Mouse (Mus musculus) cerebellum, adult 2 months (tissue): Measurements from ENCODE around the gene Ksr1. TPM values are rescaled to one million over a fixed set of nuclear protein-coding genes. Genes with fewer than 3 reads are reported as not detected.
A peak's percentile ranks its signal among the peaks of the same experiment; 100 is the strongest.

Experiments used
- DNase-seq, 2 experiments: peaks; one replicate each; pipeline ENCODE4 v3.0.0; 2021
- H3K27ac ChIP-seq: fragments of 200-500 bp; 2 replicates; pipeline ENCODE4 v1.5.1; 2012; ENCODE audit warnings: low read length, control low read depth, inconsistent platforms; ENCODE audit not compliant: insufficient read depth
- H3K27me3 ChIP-seq: fragments of 200-500 bp; 2 replicates; pipeline ENCODE4 v1.6.1; 2012; ENCODE audit warnings: inconsistent platforms, mild to moderate bottlenecking, low read length, moderate library complexity; ENCODE audit not compliant: control insufficient read depth, insufficient read depth
- H3K4me1 ChIP-seq: fragments of 200-500 bp; 2 replicates; pipeline ENCODE4 v1.6.1; 2011; ENCODE audit warnings: low read length; ENCODE audit not compliant: control insufficient read depth, insufficient read depth
- H3K4me3 ChIP-seq: fragments of 200-500 bp; replicated peaks from 2 replicates; pipeline ENCODE3; 2011; ENCODE audit warnings: mild to moderate bottlenecking, low read depth, low read length, control low read depth; ENCODE audit not compliant: insufficient read depth
- CTCF ChIP-seq: fragments of 200-500 bp; IDR thresholded peaks from 2 replicates; pipeline ENCODE4 v1.5.1; 2011; ENCODE audit warnings: low read depth, mild to moderate bottlenecking, control low read depth, low read length, moderate library complexity, borderline replicate concordance; ENCODE audit not compliant: insufficient read depth
- POLR2A ChIP-seq: fragments of 200-500 bp; IDR thresholded peaks from 2 replicates; pipeline ENCODE4 v1.6.1; 2011; ENCODE audit warnings: low read length, control low read depth, borderline replicate concordance; ENCODE audit not compliant: insufficient read depth
- WGBS: fragments of 180-500 bp; shearing (Covaris S2); methylation state at CpG from one replicate; pipeline ENCODE4 v1.1.7; 2018; 5-methylcytosine and 5-hydroxymethylcytosine counted together
- polyA plus RNA-seq: library from polyadenylated mRNA; depleted of rRNA; stranded (reverse); fragments of >200 nt; gene quantifications from 2 replicates; pipeline ENCODE4 v1.2.3, GENCODE M21; 2012

Gene Ksr1
- polyA plus RNA-seq, 1 experiment: 23.2 TPM

- no peak for TF ChIP-seq CTCF
- TF ChIP-seq POLR2A: no peak
- Histone ChIP-seq H3K4me3 (no peak overlapping the region), H3K4me1 (no peaks in the 10 kb centered on the region; the same call in 1 of the 2 replicates), H3K27ac (no peak overlapping the region), H3K27me3 (no peaks in the 10 kb centered on the region)
- WGBS: 61% methylated on average over 13 of the region's 13 CpGs
- DNase-seq: no peak
These were observed 16.5 kb downstream of the Ksr1 start for GRCm38 (mm10) chr11:79129388-79130356.

- TF ChIP-seq POLR2A (no peak), CTCF (no peak)
- WGBS: 93% methylated on average over 7 of the region's 7 CpGs
These were observed 18.0 kb downstream of the Ksr1 start for GRCm38 (mm10) chr11:79128233-79128632.

GRCm38 (mm10) chr11:79126963-79127362 lies 19.2 kb downstream of the Ksr1 start:
- 84% methylated on average over 3 of the region's 3 CpGs for WGBS
- H3K27ac ChIP-seq: no peak overlapping the region
- TF ChIP-seq CTCF: no peak
- no peak for TF ChIP-seq POLR2A

More at GRCm38 (mm10) chr11:79128233-79128632, 18.0 kb downstream of the Ksr1 start:
- Histone ChIP-seq H3K4me3 (no peak overlapping the region), H3K4me1 (no peaks in the 10 kb centered on the region; the same call in 1 of the 2 replicates), H3K27me3 (no peaks in the 10 kb centered on the region), H3K27ac (no peak overlapping the region)
- DNase-seq: no peak

GRCm38 (mm10) chr11:79125775-79126174 lies 20.4 kb downstream of the Ksr1 start:
- no peak overlapping the region for H3K4me3 ChIP-seq
- no peaks in the 10 kb centered on the region for H3K4me1 ChIP-seq
- no peak for DNase-seq
- H3K27me3 ChIP-seq: no peaks in the 10 kb centered on the region
- no peak overlapping the region for H3K27ac ChIP-seq
- no peak for TF ChIP-seq CTCF
- no peak for TF ChIP-seq POLR2A
- 85% methylated on average over 8 of the region's 8 CpGs for WGBS

More at GRCm38 (mm10) chr11:79126963-79127362, 19.2 kb downstream of the Ksr1 start:
- no peak overlapping the region for H3K4me3 ChIP-seq
- H3K27me3 ChIP-seq: no peaks in the 10 kb centered on the region
- no peaks in the 10 kb centered on the region; the same call in 1 of the 2 replicates for H3K4me1 ChIP-seq
- DNase-seq: no peak

DNA sequence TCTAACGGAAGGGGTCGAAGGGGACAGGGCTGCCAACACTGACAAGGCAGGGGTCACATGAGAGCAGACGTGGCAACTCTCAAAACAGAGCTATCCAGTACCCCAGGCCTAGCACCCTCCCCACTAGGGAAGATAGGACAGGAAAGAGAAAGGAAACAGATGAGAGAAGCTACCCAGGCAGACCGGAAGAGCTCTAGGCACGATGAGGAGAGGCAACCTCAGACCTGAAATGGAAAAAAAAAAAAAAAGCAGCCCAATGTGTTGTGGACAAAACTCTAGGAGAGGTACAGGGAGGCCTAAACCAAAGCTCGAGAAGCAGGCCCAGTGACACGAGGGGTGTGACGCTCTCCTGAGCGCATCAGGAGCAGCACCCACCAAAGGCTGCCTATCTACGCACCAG lies 23.7 kb downstream of the Ksr1 start:
- no peak overlapping the region for H3K4me3 ChIP-seq
- H3K4me1 ChIP-seq: no peaks in the 10 kb centered on the region
- TF ChIP-seq POLR2A (no peak), CTCF (no peak)
- no peaks in the 10 kb centered on the region for H3K27me3 ChIP-seq
- 90% methylated on average over 10 of the region's 10 CpGs for WGBS
- no peak for DNase-seq
- no peak overlapping the region for H3K27ac ChIP-seq

DNA sequence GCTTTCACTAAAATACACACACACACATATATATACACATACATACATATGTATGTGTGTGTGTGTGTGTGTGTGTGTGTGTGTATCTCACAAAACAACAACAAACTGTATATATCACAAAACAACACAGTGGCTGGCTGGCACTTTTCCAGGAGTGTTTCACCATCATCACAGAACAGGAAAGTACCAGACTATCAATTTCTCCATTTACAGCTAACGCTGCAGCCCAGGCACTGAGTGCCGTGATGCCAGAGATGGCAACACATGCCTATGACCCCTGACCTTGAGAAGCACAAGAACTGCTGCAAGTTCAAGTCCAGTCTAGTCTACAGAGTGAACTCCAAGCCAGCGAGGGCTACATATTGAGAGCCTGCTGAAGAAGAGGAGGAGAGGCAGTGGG lies 26.1 kb downstream of the Ksr1 start:
- TF ChIP-seq CTCF (no peak), POLR2A (no peak)
- no peak overlapping the region for H3K27ac ChIP-seq

DNA sequence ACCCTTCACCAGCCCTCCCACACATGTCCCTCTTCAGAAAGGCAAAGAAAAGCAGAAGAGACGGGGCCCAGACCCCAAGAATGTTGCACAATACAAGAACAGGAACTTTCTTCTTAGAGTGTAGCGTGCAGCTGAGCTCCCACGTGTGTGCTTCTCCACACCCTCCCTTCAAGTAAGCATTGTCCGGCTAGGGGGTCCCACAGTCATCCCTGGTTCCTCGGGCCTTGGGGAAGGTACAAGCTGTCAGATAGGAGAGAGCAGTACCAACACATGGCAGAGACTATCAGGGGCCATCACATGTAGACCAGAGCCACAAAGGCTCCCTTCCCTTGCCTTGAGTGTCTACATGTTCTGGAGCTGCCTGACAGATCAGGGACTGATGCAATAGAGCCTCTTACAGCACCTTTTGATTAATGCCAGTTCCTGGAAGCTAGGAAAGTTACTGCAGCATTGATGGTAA lies 27.3 kb downstream of the Ksr1 start:
- no peak for TF ChIP-seq CTCF
- Histone ChIP-seq H3K4me1 (peaks cover 16% of the 10 kb centered on the region), H3K27ac (no peak overlapping the region), H3K27me3 (no peaks in the 10 kb centered on the region), H3K4me3 (no peak overlapping the region)
- no peak for DNase-seq
- WGBS: 92% methylated on average over 5 of the region's 5 CpGs

More for the DNA sequence above, 26.1 kb downstream of the Ksr1 start:
- peaks cover 16% of the 10 kb centered on the region for H3K4me1 ChIP-seq
- WGBS: 93% methylated on average over 3 of the region's 3 CpGs
- no peak overlapping the region for H3K4me3 ChIP-seq
- no peaks in the 10 kb centered on the region for H3K27me3 ChIP-seq
- no peak for DNase-seq

GRCm38 (mm10) chr11:79116665-79117064 lies 29.5 kb downstream of the Ksr1 start:
- WGBS: 6% methylated on average over 9 of the region's 9 CpGs

More at GRCm38 (mm10) chr11:79116665-79117064, 29.5 kb downstream of the Ksr1 start:
- no peak for TF ChIP-seq POLR2A
- no peak for TF ChIP-seq CTCF
- peak; percentile 64 to 74 for DNase-seq
- H3K27ac ChIP-seq: no peak overlapping the region
- H3K4me1 ChIP-seq: peaks cover 20% of the 10 kb centered on the region
- no peaks in the 10 kb centered on the region for H3K27me3 ChIP-seq
- no peak overlapping the region for H3K4me3 ChIP-seq
